Mouse (Mus musculus) fibroblast of lung, adult 2 months (primary cell): ENCODE results near the gene Rbm33.

Experiments
- DNase-seq: peaks from one replicate; pipeline ENCODE4 v3.0.0-alpha.2; 2011; ENCODE audit warnings: low read depth

Gene Rbm33

DNA sequence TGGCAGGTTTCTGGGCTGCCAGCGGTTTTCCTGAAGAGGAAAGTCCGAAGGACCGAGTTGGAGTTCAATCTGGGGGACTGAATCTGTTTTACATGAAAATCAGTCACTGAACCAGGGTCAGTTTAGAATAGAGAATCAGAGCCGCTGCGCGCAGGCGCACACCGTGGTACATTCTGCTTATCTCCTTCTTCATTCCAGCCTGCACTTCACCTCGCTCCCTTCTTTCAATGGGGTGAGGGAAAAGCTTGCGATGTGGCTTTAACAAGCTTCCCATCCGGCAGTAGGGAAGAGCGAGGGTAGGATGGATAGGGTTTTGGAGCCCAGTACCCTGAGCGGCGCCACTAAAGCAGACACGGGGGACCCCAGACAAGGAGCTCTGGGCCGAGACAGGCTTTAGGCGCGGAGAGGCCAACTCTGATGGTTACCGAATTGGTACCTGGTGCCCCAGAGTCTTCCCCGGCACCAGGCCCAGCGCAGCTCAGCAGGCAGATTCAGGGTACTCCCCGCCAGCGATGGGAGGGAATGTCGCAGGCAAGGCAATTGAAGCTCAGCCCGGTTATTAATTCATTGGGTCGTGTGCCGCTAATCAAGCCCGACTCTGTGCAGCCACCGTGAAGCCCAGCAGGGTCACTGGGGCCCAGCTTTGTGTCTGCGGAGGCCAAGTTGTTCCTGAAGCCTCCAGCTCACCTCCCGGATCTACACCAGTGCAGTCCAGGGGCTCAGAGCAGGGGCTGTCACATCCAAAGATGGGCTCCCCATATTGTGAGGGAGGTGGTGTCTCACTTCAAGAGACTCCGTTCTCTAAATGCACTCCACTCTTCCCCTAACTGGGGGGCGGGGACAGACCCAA, 146.0 kb downstream of the Rbm33 start:
- DNase-seq, result no peak

DNA sequence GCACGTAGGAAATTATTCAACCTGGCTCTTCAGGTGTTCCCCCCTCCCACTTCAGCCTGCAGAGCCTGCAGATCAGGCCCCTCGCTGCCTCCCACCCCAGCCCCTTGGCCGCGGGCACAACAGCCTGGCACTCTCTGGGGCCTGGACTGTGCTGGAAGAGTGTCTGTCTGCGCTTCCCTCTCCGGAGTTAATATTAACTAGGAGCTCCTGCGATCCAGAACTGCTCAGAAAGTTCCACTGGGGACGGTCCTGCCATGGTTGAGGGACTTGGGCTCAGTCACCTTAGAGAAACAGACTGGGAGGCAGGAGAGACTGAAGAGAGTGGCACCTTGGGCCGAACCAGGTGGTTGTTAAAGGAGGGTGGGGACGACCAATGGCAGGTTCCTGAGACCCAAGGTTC, 146.7 kb downstream of the Rbm33 start:
- DNase-seq, result no peak

GRCm38 (mm10) chr5:28464361-28465098, 147.6 kb downstream of the Rbm33 start:
- no peak for DNase-seq

DNA sequence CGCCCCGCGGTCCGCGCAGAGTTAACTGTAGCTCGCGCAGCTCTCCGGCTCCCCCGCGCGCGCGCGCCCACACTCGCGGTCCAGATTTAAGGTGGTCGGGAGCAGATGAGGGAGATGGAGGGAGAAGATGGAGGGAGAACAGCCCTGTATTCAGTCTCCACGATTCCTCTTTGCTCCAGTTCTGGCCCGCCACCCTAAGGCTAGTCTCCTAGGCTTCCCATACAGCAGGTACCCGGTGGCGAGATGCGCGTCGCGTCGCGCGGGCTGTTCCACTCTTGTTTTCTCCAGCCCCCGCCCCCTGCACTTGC, 148.1 kb downstream of the Rbm33 start:
- DNase-seq, result no peak

- no peak for DNase-seq
Measured at GRCm38 (mm10) chr5:28465526-28465925, 148.6 kb downstream of the Rbm33 start.

GRCm38 (mm10) chr5:28466351-28466750, 149.4 kb downstream of the Rbm33 start:
- no peak for DNase-seq

DNA sequence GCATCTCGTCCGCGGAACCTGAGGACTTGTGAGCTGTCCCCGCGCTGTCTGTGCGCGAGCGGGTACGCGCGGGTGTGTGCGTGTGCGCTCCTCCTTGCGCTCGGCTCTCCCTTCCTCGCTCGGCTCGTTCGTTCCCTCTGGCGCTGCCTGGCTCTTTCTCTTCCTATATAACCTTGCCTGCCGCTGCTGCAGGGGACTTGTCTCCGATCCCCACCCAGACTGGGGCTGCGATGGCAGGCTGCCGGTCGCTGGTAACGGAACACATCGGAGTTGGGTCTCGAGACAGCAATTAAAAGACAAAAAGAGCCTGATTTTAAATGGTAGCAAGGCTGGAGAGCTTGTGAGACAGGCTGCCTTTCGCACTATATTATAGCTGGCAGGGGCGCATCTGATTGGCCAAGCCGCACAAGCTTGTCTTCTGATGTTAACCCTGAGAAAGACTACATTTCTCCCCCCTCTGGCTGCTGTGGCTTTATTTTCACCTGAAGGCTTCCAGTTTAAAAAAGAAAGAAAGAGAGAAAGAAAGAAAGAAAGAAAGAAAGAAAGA, 149.9 kb downstream of the Rbm33 start, which contains the start of gene Shh:
Gene Shh (minus strand): TSS at position 497 of the 547 bp plus-strand sequence.
- no peak for DNase-seq
